Mouse (Mus musculus) kidney, postnatal 4 days (tissue): ENCODE measurements around the gene Smim11.

Source experiments
- DNase-seq, 2 experiments: peaks; one replicate each; pipeline ENCODE4 v3.0.0; 2021; ENCODE audit warnings: mixed read lengths in 2 of 2

Gene Smim11

DNA sequence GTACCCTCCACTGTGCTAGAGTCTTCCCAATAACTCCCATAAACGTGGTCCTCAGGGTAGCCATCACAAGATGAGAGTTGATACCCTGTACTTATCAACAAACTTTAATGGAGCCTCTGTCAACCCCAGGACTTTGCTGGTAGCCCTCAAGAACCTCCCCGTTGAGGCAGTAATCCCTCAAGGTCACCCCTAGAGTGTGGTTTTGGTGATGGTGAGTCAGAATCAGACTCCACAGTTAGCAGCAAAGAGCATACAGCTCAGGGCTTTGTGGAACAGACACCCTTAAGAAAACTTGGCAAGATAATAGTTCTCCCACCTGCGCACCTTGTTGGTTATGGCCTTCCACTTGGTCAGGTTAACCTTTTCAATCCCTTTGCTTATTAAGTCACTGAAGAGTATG lies 19.3 kb downstream of the Smim11 start:
- DNase-seq: no peak

GRCm38 (mm10) chr16:92321341-92321740 lies 20.3 kb downstream of the Smim11 start, which contains the start of gene Fam243:
Fam243 (minus strand) TSS chr16:92321441.
- DNase-seq: no peak

DNA sequence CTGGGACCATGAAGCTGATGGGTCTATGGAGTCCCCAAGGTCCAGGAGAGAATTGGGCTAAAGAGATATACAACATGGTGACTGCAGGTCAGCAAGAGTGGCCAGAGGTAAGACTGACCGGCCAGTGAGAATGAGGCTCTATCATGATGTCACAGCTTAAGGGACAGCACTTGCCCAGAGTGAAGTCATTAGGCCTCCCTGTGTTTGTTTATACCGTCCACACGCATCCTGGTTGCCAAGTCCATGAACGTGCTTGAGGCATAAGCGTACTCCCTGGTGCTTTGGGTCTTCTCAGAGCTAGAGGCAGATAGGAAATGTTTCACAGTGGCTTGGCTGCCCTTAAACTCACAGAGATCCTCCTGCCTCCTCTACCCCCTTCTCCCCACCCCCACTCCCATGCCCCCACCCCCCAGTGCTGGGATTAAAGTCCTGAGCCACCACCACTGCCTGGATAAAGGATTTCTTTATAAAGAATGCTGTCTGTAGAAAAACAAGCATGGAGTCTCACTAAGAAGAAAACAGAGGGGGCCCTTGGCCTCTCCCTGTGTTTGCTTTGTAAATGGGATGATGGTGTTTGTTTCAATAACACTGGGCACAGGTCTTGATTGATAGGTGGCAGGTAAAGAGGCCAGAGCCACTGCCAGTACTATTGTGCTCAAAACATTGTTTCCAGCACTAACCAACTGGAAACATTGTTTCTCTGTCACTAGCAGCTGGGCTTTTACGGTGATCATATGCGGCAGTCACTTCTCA lies 23.4 kb downstream of the Smim11 start:
- DNase-seq: no peak

DNA sequence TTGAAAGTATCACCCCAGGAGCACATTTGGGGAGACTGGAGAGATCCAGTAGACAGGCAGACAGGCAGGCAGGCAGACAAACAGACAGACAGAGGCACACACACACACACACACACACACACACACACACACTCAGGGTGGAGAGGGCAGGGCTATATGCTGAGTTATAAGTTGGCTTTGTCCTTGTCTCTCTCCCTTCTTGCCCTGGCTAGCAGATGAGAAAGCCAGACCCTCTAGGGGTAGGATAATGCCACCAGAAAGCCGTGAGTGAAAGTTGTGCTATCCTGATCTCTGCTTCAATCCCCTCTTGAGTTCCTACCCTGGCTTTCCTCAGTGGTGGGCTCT lies 23.9 kb downstream of the Smim11 start:
- DNase-seq: no peak

GRCm38 (mm10) chr16:92327911-92328310 lies 26.8 kb downstream of the Smim11 start:
- no peak for DNase-seq

DNA sequence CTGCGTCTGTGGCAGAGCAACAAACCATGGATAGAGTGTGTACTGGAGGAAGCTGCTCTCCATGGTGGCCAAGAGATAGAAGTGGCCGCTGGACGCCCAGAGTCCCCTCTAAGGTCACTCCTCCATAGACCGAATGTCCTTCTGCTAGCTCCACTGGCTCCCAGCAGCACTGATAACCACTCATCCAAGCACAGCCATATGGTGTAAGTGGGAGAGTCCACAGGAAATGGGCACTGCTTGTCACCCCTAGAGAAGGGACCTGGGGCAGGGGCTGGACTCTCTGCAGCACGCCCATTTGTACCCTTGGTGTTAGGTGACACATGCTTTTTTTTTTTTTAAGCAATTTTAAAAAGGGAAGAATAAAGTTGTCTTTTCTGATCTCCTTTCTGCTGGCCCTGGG lies 29.9 kb downstream of the Smim11 start:
- no peak for DNase-seq

- no peak for DNase-seq
Measured at GRCm38 (mm10) chr16:92334600-92334999, 33.5 kb downstream of the Smim11 start.

GRCm38 (mm10) chr16:92336280-92336679 lies 35.2 kb downstream of the Smim11 start:
- peak; percentile 89 to 92 for DNase-seq

GRCm38 (mm10) chr16:92340612-92341511 lies 39.8 kb downstream of the Smim11 start:
- peak; percentile 79 to 84 for DNase-seq

- DNase-seq: no peak
Measured at GRCm38 (mm10) chr16:92345177-92345576, 44.1 kb downstream of the Smim11 start.

DNA sequence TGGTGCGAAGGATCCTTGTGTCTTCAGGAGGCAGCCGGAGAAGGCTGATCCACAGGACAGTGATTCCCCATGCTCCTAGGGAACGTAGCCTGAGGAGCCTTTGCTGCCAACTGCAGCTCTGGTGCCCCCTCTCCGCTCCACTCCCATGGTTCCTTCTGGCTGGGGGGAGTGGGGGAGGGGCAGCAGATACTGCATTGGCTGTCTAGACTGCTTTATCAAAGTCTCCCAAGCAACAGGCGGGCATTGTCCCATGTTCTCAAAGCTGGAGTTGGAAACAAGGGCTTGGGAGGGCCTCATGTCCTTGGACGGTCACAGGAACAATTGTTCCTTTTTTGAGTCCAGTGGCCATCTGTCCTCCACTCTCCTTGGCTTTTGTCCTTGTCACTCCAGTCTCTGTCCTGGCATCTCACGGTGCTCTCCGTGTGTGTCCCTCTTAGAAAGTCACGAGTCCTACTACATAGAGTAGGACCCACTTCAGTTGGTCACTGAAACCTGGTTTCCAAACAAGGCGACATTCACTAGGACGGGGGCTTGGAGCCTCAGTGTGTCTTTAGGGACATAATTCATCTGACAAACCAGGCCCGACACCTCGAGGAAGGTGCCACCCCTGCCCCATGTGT lies 45.3 kb downstream of the Smim11 start:
- peak in 1 of 2 experiments; percentile 28 for DNase-seq

DNA sequence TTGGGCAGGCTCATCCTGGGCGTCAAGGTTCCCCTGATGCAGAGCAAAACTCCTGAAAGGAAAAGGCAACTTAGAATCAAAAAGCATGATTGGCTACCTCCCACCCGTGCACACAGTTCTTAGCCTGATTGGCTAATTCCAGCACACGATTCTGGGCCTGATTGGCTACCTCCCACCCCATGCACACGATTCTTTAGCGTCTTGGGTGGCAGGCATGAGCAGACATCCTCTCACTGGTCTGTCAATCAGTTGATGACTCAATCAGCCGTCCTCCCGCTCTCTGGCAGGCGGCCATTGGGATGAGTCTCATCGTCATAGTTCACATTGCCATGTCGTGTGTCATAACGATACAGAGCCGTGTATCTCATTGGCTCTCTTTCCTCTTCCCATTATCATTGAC lies 47.9 kb downstream of the Smim11 start:
- DNase-seq: peak in 1 of 2 experiments; percentile 41

GRCm38 (mm10) chr16:92353295-92353694 lies 52.2 kb downstream of the Smim11 start:
- no peak for DNase-seq

- no peak for DNase-seq
Measured at GRCm38 (mm10) chr16:92353897-92354296, 52.8 kb downstream of the Smim11 start.

DNA sequence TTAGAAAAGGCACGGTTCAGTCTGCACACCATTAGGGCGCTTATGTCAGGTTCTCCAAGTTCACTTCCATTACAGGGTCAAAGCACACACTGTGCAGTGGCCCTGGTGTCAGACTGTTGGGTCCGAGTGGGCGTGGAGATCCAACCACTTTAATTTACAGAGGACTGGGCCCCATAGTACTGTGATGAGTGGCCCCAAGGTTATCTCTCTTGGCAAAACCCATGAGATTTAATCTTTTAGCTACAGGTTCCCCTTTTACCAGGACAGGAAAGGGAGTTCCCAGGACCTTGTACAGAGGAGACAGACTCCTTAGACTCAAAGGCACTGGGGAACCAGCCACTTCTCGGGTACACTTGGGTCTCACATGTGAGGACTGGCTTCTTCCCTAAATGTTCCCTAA lies 54.3 kb downstream of the Smim11 start:
- no peak for DNase-seq

DNA sequence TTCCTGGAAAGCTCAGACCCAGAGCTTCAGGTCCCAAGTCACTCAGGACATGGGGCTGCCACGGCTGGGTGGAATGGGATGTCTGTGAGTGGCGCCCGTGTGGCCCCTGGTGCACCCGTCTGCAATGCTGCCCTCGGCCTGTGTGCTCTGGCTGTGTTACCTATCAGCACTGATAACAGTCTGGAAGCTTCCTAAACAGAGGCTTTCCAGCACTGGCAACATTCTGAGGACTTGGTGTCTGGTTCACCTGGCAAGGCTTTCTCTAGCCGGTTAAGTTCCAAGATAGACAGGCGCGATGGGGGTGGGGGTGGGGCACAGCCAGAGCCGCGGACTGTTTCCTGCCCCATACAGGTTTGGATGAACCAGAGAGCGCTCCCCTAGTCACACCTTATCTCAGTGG lies 54.9 kb downstream of the Smim11 start:
- DNase-seq: no peak

- DNase-seq: no peak
Measured at GRCm38 (mm10) chr16:92357023-92357422, 55.9 kb downstream of the Smim11 start.

DNA sequence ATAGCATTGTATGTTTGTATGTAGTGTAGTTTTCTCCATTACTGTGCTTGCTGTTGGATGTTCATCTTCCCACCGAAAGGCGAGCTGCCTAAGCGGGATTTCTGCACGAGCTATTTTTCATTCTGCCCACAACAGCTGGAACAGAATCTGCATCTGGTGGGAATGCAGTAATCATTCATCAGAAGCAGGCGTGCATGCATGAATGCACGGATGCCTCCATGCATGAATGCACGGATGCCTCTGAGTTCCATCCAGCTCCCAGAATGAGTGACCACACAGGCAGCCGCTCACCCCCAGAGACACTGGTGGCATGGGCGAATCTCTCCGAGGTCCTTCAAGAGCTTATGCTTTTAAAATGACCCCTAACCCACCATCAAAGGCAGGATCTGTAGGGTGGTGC lies 56.5 kb downstream of the Smim11 start:
- peak in 1 of 2 experiments; percentile 39 for DNase-seq

GRCm38 (mm10) chr16:92358734-92359133 lies 57.6 kb downstream of the Smim11 start:
- peak; percentile 39 to 64 for DNase-seq

- peak in 1 of 2 experiments; percentile 25 for DNase-seq
Measured at GRCm38 (mm10) chr16:92359229-92359628, 58.1 kb downstream of the Smim11 start, which contains the start of gene Kcne1. Kcne1 (minus strand) TSS chr16:92359468.

DNA sequence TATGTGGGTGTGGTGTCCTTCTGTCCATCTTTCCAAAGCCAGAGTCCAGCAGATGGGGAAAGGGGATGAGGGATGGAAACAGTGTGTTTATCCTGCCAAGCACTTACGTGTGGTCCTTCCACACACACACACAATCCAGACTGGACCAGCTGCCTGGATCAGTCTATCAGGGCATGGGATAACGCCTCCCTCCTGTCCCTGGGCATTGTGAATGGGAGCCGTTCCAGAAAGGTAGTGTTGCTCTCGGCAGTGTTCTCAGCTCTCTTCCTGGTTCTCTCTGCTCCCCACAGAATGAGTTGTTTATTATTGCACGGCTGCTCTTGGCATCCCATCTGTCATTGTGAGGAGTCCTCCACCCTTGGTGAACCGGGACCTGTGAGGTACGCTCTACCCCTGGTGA lies 59.6 kb downstream of the Smim11 start:
- no peak for DNase-seq
